Mouse (Mus musculus): ENCODE data around the gene H60b. TPM values are rescaled to one million over a fixed set of nuclear protein-coding genes. Genes with fewer than 3 reads are reported as not detected.
"Not testable (repeated sequence)": the region's sequence is repeated elsewhere in the genome, so short reads cannot be mapped to it uniquely, and the experiment has no call there.

H60b gene
- polyA plus RNA-seq, 1 experiment from 2014 or later: not detected

DNA sequence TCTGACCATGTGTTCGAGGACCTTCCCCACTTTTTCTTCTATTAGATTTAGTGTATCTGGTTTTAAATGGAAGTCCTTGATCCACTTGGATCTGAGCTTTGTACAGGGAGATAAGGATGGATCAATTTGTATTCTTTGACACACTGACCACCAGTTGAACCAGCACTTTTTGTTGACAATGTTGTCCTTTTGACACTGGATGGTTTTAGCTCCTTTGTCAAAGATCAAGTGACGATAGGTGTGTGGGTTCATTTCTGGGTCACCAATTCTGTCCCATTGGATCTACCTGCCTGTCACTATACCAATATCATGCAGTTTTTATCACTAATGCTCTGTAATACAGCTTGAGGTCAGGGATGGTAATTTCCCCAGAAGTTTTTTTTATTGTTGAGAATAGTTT, 18.1 kb downstream of the H60b start:
- H3K4me2 ChIP-seq; DNase-seq (ENCODE audit: low spot score); H3K27me3 ChIP-seq (replicated peaks; ENCODE audit: control insufficient read depth, insufficient read depth, low read length); H3K36me3 ChIP-seq (ENCODE audit: control insufficient read depth, insufficient read depth, low read length); ATAC-seq (replicated peaks; ENCODE audit: low FRiP score); H3K27ac ChIP-seq (ENCODE audit: low read depth, low read length); H3K9me3 ChIP-seq (ENCODE audit: control insufficient read depth, low read length); H3K4me3 ChIP-seq (ENCODE audit: low read depth, low read length); H3K4me1 ChIP-seq (replicated peaks; ENCODE audit: control insufficient read depth, insufficient read depth, low read length); H3K9ac ChIP-seq (ENCODE audit: low read depth, low read length): not testable (repeated sequence)
- 59% methylated on average over 2 of the region's 2 CpGs for WGBS

DNA sequence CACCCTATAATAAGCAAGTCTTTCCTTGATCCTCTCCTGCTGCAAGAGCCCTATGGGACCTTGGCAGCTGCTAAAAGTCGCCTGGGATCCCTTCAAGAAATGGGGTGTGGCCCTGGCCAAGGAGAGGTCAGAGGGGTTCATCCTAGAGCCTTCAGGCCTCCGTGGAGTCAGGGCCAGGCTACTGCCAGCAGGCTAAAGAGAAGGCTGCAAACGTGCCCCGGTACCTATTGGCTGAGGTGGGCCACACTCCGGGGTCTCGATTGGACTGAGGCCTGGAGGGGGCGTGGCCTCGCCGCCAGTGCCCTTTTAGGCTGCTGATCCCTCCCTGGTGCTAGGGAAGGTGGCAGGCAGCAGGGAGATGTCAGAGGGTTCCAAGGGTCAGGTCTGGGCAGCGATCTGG, 32.6 kb downstream of the H60b start:
- not testable (repeated sequence) for H3K27me3 ChIP-seq (replicated peaks; ENCODE audit: control insufficient read depth, insufficient read depth, low read length); H3K4me1 ChIP-seq (replicated peaks; ENCODE audit: control insufficient read depth, insufficient read depth, low read length); H3K4me3 ChIP-seq (ENCODE audit: low read depth, low read length); ATAC-seq (replicated peaks; ENCODE audit: low FRiP score); H3K9ac ChIP-seq (ENCODE audit: low read depth, low read length); H3K27ac ChIP-seq (ENCODE audit: low read depth, low read length); H3K36me3 ChIP-seq (ENCODE audit: control insufficient read depth, insufficient read depth, low read length); H3K9me3 ChIP-seq (ENCODE audit: control insufficient read depth, low read length); H3K4me2 ChIP-seq; DNase-seq (ENCODE audit: low spot score)
- 16% methylated on average over 6 of the region's 10 CpGs for WGBS

DNA sequence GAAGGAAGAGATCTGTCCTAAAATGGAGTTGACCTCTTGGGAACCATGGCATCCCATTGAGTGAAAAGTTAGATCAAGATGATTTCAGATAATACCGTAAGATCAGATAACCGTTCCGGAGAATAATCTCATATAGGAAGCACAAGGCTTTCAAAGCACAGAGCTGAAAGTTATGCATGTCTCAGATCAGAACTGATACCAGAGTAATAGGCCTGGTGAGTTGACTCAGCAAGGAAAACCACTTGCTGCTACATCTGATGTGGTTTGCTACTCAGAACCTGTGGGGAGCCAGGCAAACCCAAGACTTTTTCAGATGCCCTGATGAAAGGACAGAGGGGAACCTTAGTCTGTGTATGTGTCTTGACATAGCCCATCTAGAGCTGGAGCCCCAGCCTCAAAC, 43.0 kb downstream of the H60b start:
- H3K36me3 ChIP-seq (ENCODE audit: control insufficient read depth, insufficient read depth, low read length); DNase-seq (ENCODE audit: low spot score); ATAC-seq (replicated peaks; ENCODE audit: low FRiP score); H3K4me1 ChIP-seq (replicated peaks; ENCODE audit: control insufficient read depth, insufficient read depth, low read length); H3K9ac ChIP-seq (ENCODE audit: low read depth, low read length); H3K9me3 ChIP-seq (ENCODE audit: control insufficient read depth, low read length); H3K27ac ChIP-seq (ENCODE audit: low read depth, low read length); H3K4me2 ChIP-seq; H3K4me3 ChIP-seq (ENCODE audit: low read depth, low read length); H3K27me3 ChIP-seq (replicated peaks; ENCODE audit: control insufficient read depth, insufficient read depth, low read length): not testable (repeated sequence)
- WGBS: no CpG with 5 or more reads among the region's 3 CpGs

DNA sequence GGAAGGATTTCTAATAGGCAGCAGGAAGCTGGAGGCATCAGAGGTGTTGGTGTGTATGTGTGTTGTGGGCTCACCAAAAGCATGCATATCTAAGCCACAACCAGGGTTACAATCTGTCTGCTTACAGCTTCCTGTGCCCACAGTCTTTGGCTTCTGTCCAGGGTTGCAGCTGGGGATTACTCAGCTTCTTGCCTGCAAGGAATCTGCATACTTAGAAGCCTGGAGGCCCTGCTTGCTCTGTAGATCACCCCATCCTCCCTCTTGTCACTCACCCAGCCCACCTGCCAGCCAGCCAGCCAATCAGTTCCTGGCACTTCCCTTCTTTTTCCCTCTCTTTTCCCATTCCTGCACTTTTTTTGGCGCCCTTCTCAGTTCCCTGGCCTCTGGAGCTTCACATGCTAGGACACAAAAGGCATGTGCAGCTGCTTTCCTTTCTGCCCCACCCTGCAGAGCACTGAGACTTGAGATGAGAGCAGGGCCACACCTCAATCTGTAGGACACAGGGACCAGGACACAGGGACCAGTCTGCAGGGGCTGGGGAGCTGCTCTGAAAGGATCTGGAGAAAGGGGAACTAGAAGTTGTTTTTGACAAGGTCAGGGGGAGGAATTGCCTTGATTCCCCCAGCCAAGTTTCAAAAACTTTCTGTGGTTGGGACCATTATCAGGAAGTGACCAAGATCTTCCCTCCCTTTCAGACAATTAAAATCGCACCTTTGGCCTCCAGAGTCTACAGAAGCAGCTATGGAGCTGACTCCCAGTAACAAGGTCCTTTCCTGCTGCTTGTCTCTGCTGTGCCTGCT, 44.6 kb downstream of the H60b start:
- H3K9me3 ChIP-seq (ENCODE audit: control insufficient read depth, low read length); DNase-seq (ENCODE audit: low spot score); H3K4me3 ChIP-seq (ENCODE audit: low read depth, low read length); ATAC-seq (replicated peaks; ENCODE audit: low FRiP score); H3K27ac ChIP-seq (ENCODE audit: low read depth, low read length); H3K36me3 ChIP-seq (ENCODE audit: control insufficient read depth, insufficient read depth, low read length); H3K27me3 ChIP-seq (replicated peaks; ENCODE audit: control insufficient read depth, insufficient read depth, low read length); H3K9ac ChIP-seq (ENCODE audit: low read depth, low read length); H3K4me2 ChIP-seq; H3K4me1 ChIP-seq (replicated peaks; ENCODE audit: control insufficient read depth, insufficient read depth, low read length): not testable (repeated sequence)
- WGBS: no CpG with 5 or more reads among the region's 2 CpGs

DNA sequence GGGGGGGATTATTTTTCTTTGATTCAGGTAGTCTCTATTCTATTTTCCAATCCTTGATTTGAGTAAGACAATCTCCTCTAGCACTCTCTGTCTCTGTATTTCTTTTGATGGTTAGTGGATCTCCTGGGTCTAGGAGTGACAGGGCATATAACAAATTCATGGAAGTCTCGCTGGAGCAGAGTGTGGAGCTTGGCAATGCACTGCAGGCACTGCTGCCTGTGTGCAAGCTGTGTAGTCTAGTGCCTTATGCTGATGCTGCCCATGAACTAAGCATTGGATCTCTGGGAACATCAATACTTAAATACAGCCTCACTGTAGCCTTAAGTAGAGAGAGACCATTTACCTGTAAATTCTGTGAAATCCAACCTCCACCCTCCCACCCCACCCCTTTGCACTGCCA, 48.1 kb downstream of the H60b start:
- H3K27ac ChIP-seq (ENCODE audit: low read depth, low read length); H3K36me3 ChIP-seq (ENCODE audit: control insufficient read depth, insufficient read depth, low read length); ATAC-seq (replicated peaks; ENCODE audit: low FRiP score); H3K9ac ChIP-seq (ENCODE audit: low read depth, low read length); H3K4me2 ChIP-seq; H3K27me3 ChIP-seq (replicated peaks; ENCODE audit: control insufficient read depth, insufficient read depth, low read length); DNase-seq (ENCODE audit: low spot score); H3K4me1 ChIP-seq (replicated peaks; ENCODE audit: control insufficient read depth, insufficient read depth, low read length); H3K4me3 ChIP-seq (ENCODE audit: low read depth, low read length); H3K9me3 ChIP-seq (ENCODE audit: control insufficient read depth, low read length): not testable (repeated sequence)
- 50% methylated on average over 1 of the region's 1 CpGs for WGBS

DNA sequence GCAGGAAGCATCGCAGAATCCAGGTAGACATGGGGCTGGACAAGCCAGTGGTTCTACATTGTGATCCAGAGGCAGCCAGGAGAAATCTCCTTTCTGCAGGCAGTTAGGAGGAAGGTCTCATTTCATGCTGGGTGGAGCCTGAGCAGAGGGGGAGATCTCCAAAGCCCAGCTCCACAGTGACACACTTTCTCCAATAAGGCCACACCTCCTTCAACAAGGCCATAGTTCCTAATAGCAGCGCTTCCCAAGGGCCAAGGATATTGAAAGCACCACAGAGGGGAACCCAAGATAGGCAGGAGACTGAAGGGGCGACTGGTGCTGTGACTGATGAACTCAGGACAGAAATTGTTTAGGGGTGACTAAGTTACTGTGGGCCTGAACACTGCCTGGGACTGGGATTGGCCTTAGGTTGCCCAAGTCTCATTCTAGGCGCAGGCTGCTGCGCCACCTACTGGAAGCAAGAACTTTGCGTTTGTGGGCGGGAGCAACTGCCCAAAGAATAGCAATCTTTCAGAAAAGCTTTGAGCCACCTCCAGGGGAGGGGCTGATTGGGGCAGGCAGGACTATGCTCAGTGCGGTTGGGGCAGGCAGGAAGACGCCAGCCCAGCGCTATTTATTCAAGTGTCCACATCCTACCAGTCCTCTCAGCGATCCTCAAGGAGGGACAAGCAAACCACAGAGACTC, 53.8 kb downstream of the H60b start:
- H3K4me2 ChIP-seq; H3K4me1 ChIP-seq (replicated peaks; ENCODE audit: control insufficient read depth, insufficient read depth, low read length); H3K4me3 ChIP-seq (ENCODE audit: low read depth, low read length); H3K27me3 ChIP-seq (replicated peaks; ENCODE audit: control insufficient read depth, insufficient read depth, low read length); H3K36me3 ChIP-seq (ENCODE audit: control insufficient read depth, insufficient read depth, low read length); H3K27ac ChIP-seq (ENCODE audit: low read depth, low read length); H3K9ac ChIP-seq (ENCODE audit: low read depth, low read length); H3K9me3 ChIP-seq (ENCODE audit: control insufficient read depth, low read length); DNase-seq (ENCODE audit: low spot score): not testable (repeated sequence)
- ATAC-seq (replicated peaks; ENCODE audit: low FRiP score): peak; percentile 54
- WGBS: 1% methylated on average over 7 of the region's 11 CpGs

DNA sequence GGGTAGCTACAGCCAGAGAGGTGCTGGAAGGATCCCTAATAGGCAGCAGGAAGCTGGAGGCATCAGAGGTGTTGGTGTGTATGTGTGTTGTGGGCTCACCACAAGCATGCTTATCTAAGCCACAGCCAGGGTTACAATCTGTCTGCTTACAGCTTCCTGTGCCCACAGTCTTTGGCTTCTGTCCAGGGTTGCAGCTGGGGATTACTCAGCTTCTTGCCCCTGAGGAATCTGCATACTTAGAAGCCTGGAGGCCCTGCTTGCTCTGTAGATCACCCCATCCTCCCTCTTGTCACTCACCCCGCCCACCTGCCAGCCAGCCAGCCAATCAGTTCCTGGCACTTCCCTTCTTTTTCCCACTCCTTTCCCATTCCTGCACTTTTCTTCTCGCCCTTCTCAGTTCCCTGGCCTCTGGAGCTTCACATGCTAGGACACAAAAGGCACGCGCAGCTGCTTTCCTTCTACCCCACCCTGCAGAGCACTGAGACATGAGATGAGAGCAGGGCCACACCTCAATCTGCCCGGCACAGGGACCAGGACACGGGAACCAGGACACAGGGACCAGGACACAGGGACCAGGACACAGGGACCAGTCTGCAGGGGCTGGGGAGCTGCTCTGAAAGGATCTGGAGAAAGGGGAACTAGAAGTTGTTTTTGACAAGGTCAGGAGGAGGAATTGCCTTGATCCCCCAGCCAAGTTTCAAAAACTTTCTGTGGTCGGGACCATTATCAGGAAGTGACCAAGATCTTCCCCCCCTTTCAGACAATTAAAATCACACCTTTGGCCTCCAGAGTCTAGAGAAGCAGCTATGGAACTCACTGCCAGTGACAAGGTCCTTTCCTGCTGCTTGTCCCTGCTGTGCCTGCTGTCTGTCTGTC, 65.3 kb downstream of the H60b start:
- H3K4me1 ChIP-seq (replicated peaks; ENCODE audit: control insufficient read depth, insufficient read depth, low read length); H3K9ac ChIP-seq (ENCODE audit: low read depth, low read length); H3K9me3 ChIP-seq (ENCODE audit: control insufficient read depth, low read length); H3K36me3 ChIP-seq (ENCODE audit: control insufficient read depth, insufficient read depth, low read length); ATAC-seq (replicated peaks; ENCODE audit: low FRiP score); H3K27ac ChIP-seq (ENCODE audit: low read depth, low read length); DNase-seq (ENCODE audit: low spot score); H3K27me3 ChIP-seq (replicated peaks; ENCODE audit: control insufficient read depth, insufficient read depth, low read length); H3K4me2 ChIP-seq; H3K4me3 ChIP-seq (ENCODE audit: low read depth, low read length): not testable (repeated sequence)
- no CpG with 5 or more reads among the region's 7 CpGs for WGBS

DNA sequence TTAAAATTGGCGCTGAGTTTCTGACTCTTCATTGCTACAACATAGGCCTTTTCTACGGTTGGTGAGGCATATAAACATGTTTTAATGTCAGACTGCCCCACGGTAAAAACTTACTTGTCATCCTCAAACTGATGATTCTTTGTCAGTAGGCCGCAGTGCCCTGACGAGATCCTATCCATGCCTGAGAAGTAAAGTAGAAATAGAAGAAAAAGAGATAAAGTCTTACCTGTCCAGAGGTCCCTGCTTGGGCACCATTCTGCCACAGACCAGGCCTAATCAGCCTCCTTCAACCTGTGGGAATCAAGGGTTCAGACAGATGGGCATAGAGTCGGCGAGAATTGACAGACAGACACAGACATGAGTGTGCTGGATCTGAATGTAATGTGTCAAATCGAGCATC, 106.7 kb downstream of the H60b start:
- no peaks in the 10 kb centered on the region for H3K27me3 ChIP-seq (replicated peaks; ENCODE audit: control insufficient read depth, insufficient read depth, low read length)
- H3K4me1 ChIP-seq (replicated peaks; ENCODE audit: control insufficient read depth, insufficient read depth, low read length): no peaks in the 10 kb centered on the region
- DNase-seq (ENCODE audit: low spot score) (no peak), ATAC-seq (replicated peaks; ENCODE audit: low FRiP score) (no peak)
- WGBS: 92% methylated on average over 8 of the region's 8 CpGs
- no peak overlapping the region for H3K9ac ChIP-seq (ENCODE audit: low read depth, low read length)
- H3K4me3 ChIP-seq (ENCODE audit: low read depth, low read length): no peak overlapping the region
- no peaks in the 10 kb centered on the region for H3K36me3 ChIP-seq (ENCODE audit: control insufficient read depth, insufficient read depth, low read length)
- H3K9me3 ChIP-seq (ENCODE audit: control insufficient read depth, low read length): no peaks in the 10 kb centered on the region; the same call in 1 of the 2 replicates
- H3K4me2 ChIP-seq: no peak overlapping the region
- H3K27ac ChIP-seq (ENCODE audit: low read depth, low read length): no peak overlapping the region
